Mouse (Mus musculus): Measurements from ENCODE around the gene Gmppa.

The Gmppa gene

GRCm38 (mm10) chr1:75451900-75452299 lies 16.2 kb downstream of the Gmppa start:
- WGBS = 48% methylated on average over 5 of the region's 5 CpGs

DNA sequence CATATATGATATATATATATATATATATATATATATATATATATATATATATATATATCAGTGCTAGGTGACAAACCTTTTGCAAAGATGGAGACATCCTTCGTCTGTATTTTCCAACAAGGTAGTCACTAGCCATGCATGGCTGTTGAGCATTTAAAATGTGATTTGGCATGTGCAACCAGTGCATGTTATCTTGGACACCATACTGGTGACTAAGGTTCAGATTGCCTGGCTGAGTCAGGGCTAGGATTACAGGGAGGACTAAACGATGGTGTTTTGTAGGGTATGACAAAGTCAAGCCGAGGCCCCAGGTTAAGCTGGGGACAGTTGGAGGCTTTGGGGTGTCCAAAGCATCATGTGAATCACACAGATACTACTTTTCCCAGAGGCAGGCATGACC lies 19.7 kb downstream of the Gmppa start:
- 85% methylated on average over 3 of the region's 3 CpGs for WGBS

DNA sequence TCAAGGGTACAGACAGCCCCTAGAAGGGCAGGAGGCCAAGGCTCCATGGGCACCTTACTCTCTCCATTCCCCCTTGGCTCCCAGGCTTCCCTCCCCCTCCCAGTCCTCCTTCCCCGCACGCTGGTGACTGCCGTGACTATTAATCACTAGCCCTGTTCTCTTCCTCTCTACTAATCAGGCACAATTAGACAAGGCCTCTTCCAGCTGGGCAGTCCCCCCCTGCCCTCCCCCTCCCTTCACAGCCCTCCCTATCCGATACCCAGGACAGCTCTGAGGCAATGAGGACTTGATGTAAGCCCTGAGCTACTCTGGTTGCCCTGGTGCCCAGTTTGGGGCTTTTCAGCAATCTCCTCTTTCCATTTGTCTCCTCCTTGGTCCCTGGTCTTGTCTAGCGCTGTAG lies 20.2 kb downstream of the Gmppa start:
- 66% methylated on average over 5 of the region's 5 CpGs for WGBS

DNA sequence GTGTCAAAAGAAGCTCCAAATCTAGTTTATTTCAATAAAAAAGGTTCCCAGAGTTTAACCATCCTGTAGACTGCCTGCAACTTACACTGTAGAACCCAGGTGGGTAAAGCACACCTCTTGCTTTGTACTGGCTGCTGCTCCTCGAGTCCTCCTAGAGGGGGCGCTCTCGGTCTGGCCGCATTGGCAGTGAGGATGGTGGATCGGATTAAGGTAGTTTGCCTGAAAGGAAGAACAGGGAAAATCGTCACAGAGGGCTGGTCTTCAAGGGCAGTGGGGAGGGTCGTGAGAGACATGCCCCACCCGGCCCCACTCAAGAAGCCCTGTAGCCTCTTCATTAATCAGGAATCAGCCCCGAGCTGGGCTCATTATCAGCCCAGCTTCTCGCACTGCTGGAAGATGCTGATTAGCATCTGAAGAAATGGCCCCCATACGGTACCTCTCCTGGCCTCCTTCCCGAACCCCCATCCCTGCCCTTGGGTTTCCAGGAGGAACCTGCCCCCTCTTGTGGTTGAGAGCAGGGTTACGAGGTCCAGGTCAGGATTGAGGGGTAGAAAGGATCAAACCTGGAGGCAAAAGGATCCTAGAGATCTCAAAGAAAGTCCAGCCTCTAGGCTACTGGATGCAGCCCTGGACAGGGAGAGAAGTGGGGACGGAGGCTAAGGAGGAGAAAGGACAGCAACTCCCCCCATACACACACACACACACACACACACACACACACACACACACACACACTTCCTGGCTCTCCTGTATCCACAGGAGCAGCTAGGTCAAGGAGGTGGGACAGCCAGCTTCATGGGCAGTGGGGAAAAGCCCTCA lies 21.2 kb downstream of the Gmppa start:
- WGBS = 28% methylated on average over 14 of the region's 14 CpGs

DNA sequence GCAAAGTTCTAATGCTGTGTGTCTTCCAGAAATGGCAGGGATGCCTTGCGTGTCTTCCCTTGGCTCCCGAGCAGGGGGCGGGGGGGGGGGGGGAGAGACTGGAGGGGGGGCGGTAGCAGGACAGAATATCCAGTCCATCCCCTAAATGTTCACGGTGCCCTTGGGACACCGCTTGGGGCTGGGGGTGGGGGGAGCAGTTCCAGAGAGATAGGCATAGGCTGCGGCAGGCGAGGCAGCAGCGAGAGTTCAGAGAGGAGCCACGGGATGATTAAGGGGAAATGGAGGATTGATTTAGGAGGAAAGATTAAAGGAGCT lies 21.9 kb downstream of the Gmppa start:
- 11% methylated on average over 10 of the region's 10 CpGs for WGBS

- 6% methylated on average over 42 of the region's 42 CpGs for whole genome bisulfite sequencing
These were observed 22.5 kb downstream of the Gmppa start for GRCm38 (mm10) chr1:75458025-75458788.

DNA sequence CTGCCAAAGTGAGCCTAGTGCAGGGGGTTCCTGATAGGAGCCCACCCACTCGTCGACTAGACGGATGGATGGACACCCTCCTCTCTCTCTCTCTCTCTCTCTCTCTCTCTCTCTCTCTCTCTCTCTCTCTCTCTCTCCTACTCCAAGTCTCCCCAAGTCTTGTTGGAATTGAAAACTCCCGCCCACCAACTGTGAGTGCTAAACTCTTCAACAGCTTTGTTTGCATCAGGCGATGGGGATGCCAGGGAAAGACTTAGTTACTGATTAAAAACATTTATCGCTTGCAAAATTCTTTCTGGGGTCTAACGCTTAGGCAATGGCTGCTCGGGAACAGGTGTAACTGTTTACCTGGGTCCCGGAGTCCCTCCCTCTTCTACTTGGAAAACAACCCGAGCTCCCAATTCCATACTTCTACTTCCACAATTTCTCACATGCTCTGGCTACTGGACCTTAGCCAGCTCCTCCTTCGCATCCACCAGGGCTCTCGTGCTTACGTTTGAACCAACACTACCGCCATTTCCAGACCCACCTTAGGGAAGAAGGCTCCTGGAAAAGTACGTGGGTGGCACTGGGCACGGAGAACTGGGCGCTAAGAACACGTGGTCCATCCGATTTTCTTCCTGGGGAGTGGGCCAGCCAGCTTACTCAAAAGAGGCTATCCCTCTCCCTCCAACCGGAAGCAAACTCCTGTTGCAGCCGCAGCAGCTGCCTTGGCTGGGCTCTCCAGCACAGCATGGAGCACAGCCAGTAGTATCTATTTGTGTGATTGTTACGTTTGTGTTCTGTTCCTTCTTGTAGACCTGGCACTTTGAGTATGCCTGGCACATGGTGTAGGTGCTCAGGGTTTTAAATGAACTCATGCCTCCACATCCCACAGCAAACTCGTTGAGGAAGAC lies 23.3 kb downstream of the Gmppa start:
- WGBS = 6% methylated on average over 23 of the region's 23 CpGs

DNA sequence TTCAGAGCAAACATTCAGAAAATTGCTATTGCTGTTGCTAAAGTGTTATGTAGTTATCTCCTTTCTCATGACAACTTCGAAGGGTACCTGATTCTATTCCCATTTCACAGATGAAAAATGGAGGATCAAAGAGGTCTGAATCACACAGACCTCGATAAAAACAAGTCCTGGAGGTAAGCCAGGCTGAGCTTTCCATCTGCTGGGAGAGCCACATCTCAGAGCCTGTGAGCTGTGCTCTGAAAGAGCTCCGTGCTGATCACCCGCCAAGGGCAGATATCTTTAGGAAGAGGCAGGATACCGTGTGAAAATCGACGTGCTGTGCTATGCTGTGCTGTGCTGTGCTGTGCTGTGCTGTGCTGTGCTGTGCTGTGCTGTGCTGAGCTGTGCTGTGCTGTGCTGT lies 24.6 kb downstream of the Gmppa start:
- WGBS = 26% methylated on average over 7 of the region's 7 CpGs

DNA sequence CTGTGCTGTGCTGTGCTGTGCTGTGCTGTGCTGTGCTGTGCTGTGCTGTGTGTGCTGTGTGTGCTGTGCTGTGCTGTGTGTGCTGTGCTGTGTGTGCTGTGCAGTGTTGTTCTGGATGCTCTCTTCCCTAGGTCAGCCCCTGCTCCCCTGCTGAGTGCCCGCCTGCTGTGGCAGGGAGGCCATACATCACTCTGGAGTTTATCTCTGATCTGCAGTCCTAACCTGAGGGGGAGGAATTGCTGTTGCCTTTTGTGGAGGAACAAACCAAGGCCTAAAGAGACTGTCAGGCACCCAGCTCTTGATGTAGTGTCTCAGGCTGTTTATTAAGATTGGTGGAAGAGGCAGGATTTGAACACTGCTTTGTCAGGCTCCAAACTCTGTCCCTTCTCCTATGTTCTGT lies 26.9 kb downstream of the Gmppa start:
- WGBS = 86% methylated on average over 1 of the region's 1 CpGs

DNA sequence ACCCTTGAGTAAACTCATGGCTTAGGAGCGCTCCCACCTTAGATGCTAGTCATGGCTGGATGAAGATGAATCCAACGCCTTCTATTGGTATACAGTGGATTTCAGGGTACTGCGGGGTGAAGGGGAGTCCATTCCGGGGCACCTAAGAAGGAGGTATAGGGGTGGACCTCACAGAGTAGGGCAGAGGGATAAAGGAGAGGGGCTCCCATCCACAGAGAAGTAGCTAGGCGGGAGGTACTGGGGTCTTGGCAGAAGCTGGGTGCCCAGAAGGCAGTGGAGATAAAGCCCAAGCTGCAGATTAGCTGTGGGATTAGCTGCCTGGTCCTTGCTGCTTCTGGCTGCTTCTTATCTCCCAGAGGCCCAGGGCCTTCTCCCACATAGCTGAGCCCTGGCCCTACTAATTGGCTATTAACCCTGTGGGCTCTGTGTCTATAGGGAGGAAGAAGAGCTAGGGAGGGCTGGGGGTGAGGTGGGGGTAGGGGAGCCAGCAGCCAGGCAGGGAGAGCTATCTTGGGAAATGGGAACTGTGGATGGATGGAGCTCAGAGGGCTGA lies 28.0 kb downstream of the Gmppa start:
- 82% methylated on average over 5 of the region's 5 CpGs for WGBS

- 6% methylated on average over 14 of the region's 14 CpGs for WGBS
These were observed 31.6 kb downstream of the Gmppa start for GRCm38 (mm10) chr1:75467215-75467927.

- WGBS = 83% methylated on average over 17 of the region's 17 CpGs
These were observed 33.6 kb downstream of the Gmppa start for GRCm38 (mm10) chr1:75469287-75469825.

DNA sequence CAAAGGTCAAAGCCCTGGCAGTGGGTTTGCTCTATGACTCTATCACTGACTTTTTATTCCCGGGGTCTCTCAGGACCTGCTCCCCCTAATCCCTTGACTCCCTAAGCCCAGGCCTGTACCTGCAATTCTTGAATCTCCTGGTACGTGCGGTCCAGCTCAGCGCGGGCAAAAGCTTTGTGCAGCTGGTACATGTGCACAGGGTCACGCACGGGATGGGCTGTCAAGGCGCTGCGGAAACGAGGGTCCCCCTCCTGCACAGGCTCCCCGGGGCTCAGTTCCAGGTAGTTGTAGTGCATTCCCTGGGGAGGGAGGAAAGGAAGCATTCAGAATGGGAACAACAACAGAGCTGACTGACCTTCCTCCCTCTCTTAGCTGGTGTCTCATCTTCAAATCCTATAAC lies 40.7 kb downstream of the Gmppa start:
- 90% methylated on average over 11 of the region's 11 CpGs for WGBS

- WGBS = 6% methylated on average over 35 of the region's 35 CpGs
These were observed 41.7 kb downstream of the Gmppa start for GRCm38 (mm10) chr1:75477264-75477965.

GRCm38 (mm10) chr1:75477966-75478290 lies 42.2 kb downstream of the Gmppa start:
- WGBS = 23% methylated on average over 3 of the region's 3 CpGs

GRCm38 (mm10) chr1:75478497-75478896 lies 42.8 kb downstream of the Gmppa start:
- under 1% methylated on average over 23 of the region's 25 CpGs for WGBS

DNA sequence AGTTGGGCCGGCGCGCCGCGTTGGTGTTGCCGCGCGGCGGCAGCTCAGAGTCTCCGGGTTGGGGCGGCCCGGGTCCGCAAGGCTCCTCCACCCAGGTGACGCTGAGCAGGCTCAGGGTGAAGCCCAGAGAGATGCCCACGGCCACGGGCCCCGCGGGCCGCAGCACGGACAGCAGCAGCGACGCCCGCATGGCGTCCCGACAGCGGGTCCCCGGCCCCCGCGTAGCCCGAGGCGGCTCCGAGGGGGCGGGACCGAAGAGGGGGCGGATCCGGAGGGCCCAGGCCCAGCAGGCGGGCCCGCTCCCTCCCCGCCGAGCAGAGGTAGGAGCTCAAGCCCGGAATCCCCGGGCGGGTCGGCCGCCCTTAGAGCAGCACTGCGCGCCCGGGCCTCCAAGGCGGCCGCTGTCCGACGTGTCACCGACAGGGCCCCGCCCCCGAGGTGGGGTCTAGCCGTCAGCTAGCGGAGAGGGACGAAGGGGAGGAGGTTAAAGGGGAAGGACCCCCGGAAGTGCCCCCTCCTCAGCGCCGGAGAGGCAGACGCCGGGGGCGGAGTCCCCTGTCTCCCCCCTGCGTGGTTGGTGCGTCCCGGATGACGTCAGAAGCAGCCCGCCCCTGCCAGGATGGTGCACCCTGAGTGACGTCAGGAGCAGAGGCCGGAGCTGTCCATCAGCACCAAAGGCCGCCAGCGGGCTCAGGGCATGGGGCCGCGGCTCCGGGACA lies 43.3 kb downstream of the Gmppa start, which contains the start of the genes Chpf and Tmem198:
TSS of gene Chpf (minus strand) at position 392 of the 719 bp plus-strand sequence.
TSS of gene Tmem198 (plus strand) at position 617 of the 719 bp plus-strand sequence.
- WGBS = 1% methylated on average over 76 of the region's 76 CpGs

DNA sequence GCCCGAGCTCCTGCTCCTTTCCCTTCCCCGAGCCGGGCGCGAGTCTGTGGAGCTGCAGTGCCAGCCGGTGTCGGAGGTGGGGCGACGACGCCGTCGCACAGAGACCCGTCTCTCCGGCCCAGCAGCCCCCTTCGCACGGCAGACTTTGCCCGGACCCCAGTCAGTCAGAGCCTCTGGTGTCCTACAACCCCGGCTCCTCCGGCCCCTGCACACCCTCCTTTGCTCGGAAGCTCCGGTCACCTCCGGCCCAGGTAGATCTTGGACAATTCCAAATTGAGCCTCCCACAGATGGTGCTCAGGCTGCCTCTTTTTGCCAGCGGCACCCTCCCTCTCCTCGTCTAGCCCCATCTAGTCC lies 43.9 kb downstream of the Gmppa start:
- WGBS = 1% methylated on average over 24 of the region's 24 CpGs

DNA sequence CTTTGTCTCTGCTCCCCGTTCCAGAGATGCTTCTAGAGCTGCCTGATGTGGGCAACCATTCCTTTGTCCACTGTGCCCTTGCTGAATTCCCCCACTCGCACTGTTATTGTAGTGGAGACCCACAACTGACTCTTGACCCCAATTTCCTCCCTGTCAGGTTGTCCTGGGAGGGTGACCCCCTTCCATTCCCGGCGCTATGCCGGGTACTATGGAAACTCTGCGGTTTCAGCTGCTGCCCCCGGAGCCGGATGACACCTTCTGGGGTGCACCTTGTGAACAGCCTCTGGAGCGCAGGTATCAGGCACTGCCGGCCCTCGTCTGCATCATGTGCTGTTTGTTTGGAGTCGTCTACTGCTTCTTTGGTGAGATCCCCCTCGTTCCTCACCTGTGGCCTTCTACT lies 44.3 kb downstream of the Gmppa start:
- WGBS = 10% methylated on average over 13 of the region's 13 CpGs

- 47% methylated on average over 7 of the region's 7 CpGs for WGBS
These were observed 45.0 kb downstream of the Gmppa start for GRCm38 (mm10) chr1:75480735-75481134.

Data from cerebral cortex, adult 2 months (tissue).